7 mouse cellular contexts compared by ENCODE assay signal in genomic region chr9:99062544-99062943, GRCm38 (mm10). TPM values are rescaled to one million over a fixed set of nuclear protein-coding genes. Genes with fewer than 3 reads are reported as not detected.
DNase-seq lines count a peak whose midpoint lies in the region; ATAC-seq and TF ChIP-seq lines count a peak whose summit lies in the region.

No protein-coding gene starts in this region.

- DNase-seq in adrenal gland, adult 8-10 months = peak; percentile 46
- peak; percentile 61 for DNase-seq in embryo, embryonic 11.5 days (ENCODE audit: low read depth, low spot score)
- peak; percentile 60 to 73 for DNase-seq in gastrocnemius, postnatal 4 days (ENCODE audit: low spot score in 2 of 2)
- peak; percentile 59 to 71 for DNase-seq in left cerebral cortex, postnatal 36 days (ENCODE audit: low spot score in 2 of 2)
- peak; percentile 52 to 64 for DNase-seq in spleen, postnatal 14 days (ENCODE audit: low spot score in 2 of 2)

- H3K27me3 ChIP-seq in intestine, postnatal 0 days (replicated peaks; ENCODE audit: control insufficient read depth, insufficient read depth, low read length) = no peaks in the 10 kb centered on the region
- no peaks in the 10 kb centered on the region for H3K27me3 ChIP-seq in midbrain, embryonic 16.5 days (ENCODE audit: control insufficient read depth, insufficient read depth, low read depth, low read length)

- ATAC-seq in intestine, postnatal 0 days = no peak
- peak; percentile 79 for ATAC-seq in midbrain, embryonic 16.5 days

- intact Hi-C loops in left cerebral cortex, postnatal 36 days (cut with DNase I) = loop anchor here (1.0 to 5.0 kb wide), 2 partner anchors 314 to 385 kb away; no protein-coding TSS in a partner anchor

- no peak overlapping the region for H3K9ac ChIP-seq in intestine, postnatal 0 days (ENCODE audit: low read depth, low read length)
- no peak overlapping the region for H3K9ac ChIP-seq in midbrain, embryonic 16.5 days (ENCODE audit: low read depth, low read length)

- peak; percentile 95 for TF ChIP-seq CTCF in intestine, postnatal 0 days (IDR thresholded peaks at IDR 0.05; ENCODE audit: low read depth)

- H3K4me1 ChIP-seq in intestine, postnatal 0 days (replicated peaks; ENCODE audit: control insufficient read depth, insufficient read depth, low read length) = no peaks in the 10 kb centered on the region
- H3K4me1 ChIP-seq in midbrain, embryonic 16.5 days (ENCODE audit: control insufficient read depth, insufficient read depth, low read length) = no peaks in the 10 kb centered on the region

- no peak overlapping the region for H3K4me2 ChIP-seq in intestine, postnatal 0 days (replicated peaks; ENCODE audit: low read depth)
- H3K4me2 ChIP-seq in midbrain, embryonic 16.5 days (ENCODE audit: low read length) = no peak overlapping the region

- no peaks in the 10 kb centered on the region; the same call in 1 of the 2 replicates for H3K36me3 ChIP-seq in intestine, postnatal 0 days (ENCODE audit: control insufficient read depth, insufficient read depth)
- H3K36me3 ChIP-seq in midbrain, embryonic 16.5 days (ENCODE audit: control insufficient read depth, insufficient read depth, low read length) = peaks cover 7% of the 10 kb centered on the region; the same call in 1 of the 2 replicates

- no peak overlapping the region for H3K27ac ChIP-seq in intestine, postnatal 0 days (ENCODE audit: low read depth, low read length)
- H3K27ac ChIP-seq in midbrain, embryonic 16.5 days (ENCODE audit: low read length) = no peak overlapping the region

- 39% methylated on average over 7 of the region's 7 CpGs for WGBS in intestine, postnatal 0 days
- 44% methylated on average over 7 of the region's 7 CpGs for WGBS in midbrain, embryonic 16.5 days

- H3K9me3 ChIP-seq in intestine, postnatal 0 days (ENCODE audit: control insufficient read depth) = no peaks in the 10 kb centered on the region
- no peaks in the 10 kb centered on the region for H3K9me3 ChIP-seq in midbrain, embryonic 16.5 days (replicated peaks; ENCODE audit: control insufficient read depth, low read length, poor library complexity, severe bottlenecking)

- no peak overlapping the region for H3K4me3 ChIP-seq in intestine, postnatal 0 days (ENCODE audit: low read depth, low read length)
- H3K4me3 ChIP-seq in midbrain, embryonic 16.5 days (ENCODE audit: low read depth, low read length) = no peak overlapping the region

RNA-seq across cellular contexts. Expression of gene Gm1123, which starts 27.0 kb away (rescaled TPM):
- not detected for total RNA-seq in adrenal gland, adult 8-10 months (2022)
- not detected for total RNA-seq in gastrocnemius, postnatal 4 days (2021)
- polyA plus RNA-seq in intestine, postnatal 0 days (2015; fragmentation: Nextera tagmentation; extraction: Ambion mirVana) = 45.9 and 46.8 TPM in 2 replicates
- total RNA-seq in left cerebral cortex, postnatal 36 days (2021) = not detected
- polyA plus RNA-seq in midbrain, embryonic 16.5 days (2015; fragmentation: Nextera tagmentation; extraction: Ambion mirVana) = 0.19 TPM in 1 of 2 replicates, not detected in the other
